Mouse (Mus musculus): ENCODE results near the gene Acad10. TPM values are rescaled to one million over a fixed set of nuclear protein-coding genes. Genes with fewer than 3 reads are reported as not detected.

The Acad10 gene
- total and polyA plus RNA-seq, 3 experiments = 9.8 to 25.4 (median 23.1) TPM

DNA sequence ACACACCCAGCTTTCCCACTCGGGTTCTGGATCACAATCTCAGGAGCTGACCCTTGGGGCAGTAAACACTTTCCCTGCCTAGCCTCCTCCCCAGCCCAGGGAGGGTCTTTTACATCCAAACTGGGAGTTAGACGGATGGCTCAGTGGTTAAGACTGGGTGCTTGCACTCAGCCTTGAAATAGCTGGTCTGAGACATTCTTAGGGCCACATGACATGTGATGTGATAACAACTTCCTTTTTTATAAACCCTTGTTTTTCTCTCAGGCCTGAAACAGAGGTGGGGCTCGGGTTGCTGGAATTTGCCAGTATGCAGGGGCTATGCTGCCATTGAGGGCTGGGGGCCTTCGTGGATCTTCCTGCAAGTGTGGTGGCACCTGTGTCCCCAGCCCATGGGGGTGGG, 63.0 kb downstream of the Acad10 start:
- DNase-seq = no peak

DNA sequence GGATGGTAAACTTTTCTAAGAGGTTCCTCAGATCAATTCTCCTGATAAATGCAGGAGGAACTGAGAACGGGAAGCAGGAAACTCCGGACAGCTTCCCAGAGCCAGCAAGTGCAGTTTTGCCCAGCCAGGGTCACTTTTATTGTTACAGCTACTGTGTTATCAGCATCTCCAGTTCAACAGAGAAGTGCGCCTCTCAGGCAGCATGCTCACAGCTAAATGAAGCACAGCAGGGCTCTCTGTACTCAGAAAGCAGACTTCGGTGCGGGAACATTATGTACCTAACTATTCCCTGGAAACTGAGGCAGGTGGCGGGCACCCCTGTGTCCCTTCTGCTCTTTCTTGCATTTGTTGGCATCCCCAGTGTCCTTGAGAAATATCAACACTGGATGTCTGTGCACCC, 64.1 kb downstream of the Acad10 start:
- no peak for DNase-seq

DNA sequence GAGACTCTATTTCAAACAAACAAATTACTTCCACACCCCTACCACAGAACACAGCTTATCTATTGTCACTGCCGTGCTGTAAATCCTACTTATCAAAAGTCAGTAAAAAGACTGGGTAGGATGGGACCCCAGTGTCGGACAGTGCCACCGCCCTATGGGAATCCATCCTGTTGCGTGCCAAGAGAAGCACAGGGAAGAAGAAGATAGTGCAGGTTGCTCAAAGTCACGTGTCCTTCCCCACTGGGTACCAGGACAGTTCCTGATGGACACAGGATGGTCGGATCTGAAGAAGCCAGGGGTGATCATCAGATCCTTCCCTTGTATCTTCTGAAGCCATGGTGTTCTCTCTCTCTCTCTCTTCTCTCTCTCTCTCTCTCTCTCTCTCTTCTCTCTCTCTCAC, 64.6 kb downstream of the Acad10 start:
- DNase-seq = no peak

DNA sequence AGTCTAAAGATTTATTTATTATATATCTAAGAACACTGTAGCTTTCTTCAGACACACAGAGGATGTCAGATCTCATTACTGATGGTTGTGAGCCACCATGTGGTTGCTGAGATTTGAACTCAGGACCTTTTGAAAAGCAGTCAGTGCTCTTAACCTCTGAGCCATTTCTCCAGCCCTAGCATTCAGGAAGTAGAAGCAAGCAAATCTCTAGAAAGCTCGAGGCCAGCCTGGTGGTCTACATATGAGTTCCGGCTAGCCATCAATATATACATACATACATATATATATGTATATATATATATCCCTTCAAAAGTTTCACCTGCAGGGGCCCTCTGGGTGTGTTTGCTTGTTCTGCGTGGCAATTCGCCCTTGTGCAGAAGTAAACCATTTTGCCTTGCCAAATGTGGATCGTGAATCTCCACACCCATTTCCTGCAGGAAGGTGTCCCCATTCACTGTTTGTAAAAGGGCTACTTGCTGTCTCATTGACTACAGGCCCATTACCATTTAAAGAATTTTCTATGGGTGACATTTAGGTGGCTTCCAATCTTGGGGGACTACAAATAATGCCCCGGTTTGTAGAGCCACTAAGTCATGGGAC, 65.5 kb downstream of the Acad10 start:
- DNase-seq = no peak

DNA sequence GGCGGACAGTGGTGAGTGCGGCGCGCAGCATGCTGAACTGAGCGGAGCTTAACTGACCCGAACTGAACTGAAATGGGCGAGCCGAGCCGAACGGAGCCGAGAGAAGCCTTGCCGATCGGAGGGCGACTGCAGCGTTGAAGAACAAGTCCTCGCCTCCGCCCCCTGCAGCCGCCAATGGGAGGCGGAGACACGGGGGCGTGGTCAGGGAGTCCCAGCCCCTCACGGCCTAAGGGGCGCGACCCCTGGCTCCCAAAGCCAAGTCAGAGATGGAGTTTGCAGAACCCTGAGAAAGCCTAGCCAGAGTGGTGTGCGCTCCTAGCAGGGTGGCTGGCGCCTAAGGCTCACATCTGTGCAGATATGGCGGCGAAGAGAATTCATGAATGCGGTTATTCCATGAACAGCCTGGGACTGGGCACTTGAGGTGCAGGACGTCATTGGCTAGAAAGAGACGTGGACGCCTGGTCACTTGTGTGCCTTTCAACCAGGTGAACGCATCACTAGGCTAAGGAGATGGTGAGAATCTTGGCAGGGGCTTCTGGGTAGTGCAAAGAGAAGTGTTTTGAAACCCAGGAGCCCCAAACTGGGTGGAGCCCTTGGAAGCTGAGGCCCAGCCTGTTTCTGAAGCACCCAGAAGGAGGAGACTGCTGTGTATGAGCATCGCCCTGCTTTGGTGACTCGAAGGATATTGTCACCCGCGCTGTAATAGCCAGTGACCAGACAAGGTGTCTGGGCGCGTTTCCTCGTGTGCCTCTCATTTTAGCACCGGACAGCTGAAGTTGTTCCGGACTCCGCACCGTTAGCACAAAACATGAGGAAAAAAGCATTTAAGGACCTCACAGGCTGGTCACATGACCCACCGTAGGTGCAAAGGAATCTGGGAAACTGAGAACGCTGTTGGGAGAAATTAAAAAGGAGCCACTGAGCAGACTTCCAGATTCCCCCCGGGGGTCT, 66.6 kb downstream of the Acad10 start, which contains the start of gene Aldh2:
Gene Aldh2 (minus strand): TSS at position 374 of the 951 bp plus-strand sequence.
- peak; percentile 94 for DNase-seq

DNA sequence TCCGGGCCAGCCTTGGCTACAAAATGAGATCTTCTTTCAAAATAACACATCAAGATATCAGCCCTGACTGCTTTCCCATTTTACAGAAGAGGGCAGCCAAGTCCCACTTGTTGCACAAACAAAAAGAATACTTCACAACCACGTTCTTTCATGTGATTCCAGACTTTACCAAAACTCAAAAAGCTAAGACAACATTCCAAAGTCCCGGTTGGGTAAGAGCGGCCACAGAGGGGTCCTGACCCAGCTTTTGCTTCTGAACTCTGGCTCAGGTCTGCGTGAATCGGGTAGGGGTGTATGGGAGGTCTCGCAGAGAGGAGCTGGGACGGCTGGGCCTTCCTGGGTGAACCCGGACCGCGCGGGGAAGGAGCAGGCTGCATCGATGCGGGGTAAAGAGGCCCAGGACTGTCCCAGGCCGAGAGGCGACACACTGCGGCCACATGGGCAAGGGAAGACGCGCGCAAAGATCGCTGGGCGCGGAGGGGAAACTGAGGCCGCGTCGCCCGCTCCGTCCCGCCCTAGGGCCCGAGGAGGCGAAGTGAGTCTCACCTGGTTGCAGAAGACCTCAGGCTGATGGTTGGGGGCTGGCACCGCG, 67.4 kb downstream of the Acad10 start:
- DNase-seq = no peak

DNA sequence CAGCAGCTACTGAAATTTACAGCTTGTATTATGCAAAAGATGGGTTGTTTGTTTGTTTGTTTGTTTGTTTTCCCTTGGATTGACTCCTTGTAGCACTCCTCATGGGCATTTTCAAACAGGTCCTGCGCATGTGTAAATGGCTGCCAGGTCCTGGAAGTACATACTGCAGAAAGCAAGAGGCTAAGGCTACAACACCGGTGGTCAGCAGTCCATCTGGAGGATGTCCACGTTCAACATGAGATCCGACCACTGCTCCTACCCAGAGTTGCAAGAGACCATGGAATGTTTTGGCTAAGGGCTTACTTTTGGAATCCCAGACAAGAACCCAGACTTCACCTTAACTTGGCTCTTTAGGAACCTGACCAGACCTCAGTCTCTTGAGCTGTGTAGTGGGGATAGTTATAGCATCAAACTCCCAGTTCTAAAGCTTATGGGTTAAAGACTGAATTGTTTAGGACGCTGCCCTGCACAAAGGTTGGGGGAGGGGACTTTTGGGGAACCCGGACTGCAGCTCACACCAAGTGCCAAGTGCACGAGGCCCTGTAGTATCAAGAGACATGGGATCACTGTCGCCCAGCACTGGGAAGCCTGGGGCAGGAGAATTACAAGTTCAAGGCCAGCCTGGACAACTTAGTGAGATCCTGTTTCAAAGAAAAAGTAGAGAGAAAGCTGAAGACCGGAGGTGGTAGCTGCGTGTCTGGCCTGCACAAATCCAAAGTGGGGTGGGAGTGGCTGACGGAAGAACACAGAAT, 68.1 kb downstream of the Acad10 start:
- DNase-seq = peak; percentile 67

DNA sequence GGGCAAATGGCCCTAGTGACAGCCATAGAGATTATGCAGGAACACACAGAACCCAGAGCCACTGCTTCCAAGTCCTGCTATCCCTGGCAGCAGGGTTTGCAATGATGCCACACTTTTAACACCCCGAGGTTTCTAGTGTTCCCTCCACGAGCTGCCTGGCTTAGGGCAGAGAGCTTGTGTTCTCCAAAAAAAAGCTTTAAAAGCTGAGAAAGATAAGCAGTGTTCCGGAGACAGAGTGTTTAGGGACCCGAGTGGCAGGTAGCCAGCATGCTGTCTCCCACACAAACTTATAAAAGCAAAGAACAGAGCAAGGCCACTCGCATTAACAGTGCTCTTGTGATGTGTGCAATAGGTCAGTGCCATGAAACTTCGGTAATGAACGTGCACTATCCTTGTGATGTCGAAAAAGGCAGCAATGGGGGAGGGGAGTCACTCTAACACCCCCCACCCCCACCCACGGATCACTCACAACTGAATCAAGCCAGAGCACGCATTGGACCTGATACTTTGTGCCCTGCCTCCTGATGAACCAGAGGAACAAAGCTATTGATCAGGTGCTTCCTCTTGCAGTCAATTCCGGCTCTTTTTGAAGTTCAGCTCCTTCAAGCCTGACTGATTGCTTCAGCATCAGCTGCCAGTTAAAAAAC, 68.8 kb downstream of the Acad10 start:
- peak; percentile 68 for DNase-seq

DNA sequence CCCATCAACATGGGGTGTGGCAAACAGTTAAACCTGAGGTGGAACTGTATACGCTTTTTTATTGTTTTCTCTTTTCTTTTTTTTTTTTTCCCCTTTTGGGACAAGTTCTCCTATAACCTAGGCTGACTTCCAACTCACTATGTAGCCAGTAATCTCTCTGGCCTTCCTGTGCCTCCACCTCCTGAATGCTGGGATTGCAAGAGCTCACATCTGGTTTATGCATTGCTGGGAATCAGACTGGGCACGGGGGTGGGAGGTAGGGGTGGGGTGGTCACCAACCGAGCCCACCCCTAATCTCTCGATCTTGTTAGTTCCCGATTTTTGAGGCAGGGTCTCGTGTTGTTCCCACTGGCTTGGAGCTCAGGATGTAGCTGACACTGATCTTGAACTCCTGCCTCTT, 70.4 kb downstream of the Acad10 start:
- no peak for DNase-seq

DNA sequence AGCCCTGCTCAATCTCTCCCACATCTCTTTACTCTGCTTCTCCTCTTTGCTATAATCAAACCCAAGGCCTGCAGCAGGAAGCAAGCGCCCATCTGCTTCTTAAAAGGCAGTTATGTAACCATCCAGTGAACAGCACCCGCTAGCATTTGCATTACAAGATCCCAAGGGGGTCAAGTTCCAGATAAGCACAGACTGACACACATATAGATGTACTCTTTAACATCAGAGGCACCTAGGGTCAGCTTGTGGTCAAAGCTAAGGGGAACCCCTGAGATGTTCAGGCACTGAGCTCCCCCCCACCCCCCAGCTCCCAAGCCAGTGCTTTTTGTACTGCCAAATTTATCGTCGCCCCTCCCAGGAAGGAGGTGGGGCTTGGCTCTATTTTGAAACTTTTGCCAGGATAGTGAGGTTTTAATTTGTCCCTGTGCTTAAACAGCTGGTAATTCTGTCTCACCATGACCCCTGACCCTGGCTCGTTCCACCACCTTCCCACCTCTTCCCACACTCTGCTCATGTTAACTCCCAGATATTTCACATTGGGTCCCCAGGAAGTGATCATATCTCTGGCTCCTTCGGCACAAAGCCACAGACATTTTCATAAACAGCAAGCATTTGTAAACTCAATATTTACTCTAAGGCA, 73.8 kb downstream of the Acad10 start:
- DNase-seq = peak; percentile 72

DNA sequence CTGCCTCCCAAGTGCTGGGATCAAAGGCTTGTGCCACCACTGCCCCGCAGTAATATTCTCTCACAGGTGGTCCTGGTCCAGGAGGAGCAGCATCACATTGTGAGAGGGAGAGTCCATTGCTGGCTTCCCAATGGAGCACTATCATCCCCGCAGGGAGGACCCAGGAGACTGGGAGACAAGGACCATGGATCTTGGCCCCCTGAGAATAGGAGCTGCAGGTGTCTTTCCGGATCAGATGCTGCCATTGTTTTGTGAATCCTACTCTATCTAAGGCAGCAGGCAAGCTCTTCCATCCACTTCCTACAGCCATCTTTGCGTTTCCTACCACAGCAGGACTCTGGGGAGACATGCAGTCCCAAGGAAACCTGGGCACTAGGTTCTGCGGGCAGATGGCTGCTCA, 74.6 kb downstream of the Acad10 start:
- DNase-seq = no peak

DNA sequence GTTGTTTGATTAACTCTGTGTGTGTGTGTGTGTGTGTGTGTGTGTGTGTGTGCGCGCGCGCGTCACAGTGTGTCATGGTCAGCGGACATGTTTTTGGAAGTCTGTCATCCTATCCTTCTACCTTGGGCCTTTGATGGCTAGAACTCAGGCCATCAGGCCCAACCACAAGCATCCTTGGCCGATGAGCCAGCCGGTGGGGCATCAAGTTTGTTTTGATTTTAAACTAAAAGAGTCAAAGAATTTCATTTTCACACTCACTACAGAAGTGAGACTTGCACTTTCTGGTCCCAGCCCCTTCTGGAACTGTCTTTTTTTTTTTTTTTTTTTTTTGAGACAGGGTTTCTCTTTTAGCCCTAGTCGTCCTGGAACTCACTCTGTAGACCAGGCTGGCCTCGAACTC, 75.3 kb downstream of the Acad10 start:
- DNase-seq = peak; percentile 34

DNA sequence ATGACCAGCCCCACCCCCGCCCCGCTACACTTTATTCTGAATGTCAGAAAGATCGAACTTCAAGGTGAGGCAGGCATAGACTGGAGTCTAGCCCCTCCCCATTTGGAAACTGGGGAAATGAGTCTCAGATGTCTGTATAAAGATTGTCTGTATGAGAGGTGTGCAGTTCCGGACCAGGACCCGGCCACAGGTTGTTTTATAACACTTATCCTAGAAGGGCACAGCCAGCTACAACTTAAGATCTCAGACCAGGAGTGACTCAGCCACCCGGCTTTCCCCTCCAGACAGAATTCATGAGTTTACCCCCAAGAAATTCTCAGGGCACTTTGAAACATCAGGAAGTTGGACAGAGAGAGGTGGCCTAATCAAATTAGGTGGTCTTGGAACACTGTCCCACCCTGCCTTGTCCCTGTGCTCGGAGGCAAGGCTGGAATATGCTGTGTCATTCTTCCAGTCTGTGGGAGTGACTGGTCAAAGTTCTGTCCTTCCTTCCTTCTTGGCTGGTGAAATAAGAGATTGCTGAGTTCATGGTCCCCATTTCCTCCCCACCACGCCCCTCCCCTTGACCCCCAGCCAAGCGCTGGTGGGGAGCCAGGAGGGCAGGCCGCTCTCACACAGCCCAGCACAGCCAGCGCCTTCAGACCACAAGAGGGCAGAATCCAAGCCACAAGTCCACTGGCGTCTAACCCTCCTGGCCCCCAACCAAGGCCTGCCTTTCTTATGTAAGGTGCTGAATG, 76.4 kb downstream of the Acad10 start:
- peak; percentile 98 for DNase-seq

DNA sequence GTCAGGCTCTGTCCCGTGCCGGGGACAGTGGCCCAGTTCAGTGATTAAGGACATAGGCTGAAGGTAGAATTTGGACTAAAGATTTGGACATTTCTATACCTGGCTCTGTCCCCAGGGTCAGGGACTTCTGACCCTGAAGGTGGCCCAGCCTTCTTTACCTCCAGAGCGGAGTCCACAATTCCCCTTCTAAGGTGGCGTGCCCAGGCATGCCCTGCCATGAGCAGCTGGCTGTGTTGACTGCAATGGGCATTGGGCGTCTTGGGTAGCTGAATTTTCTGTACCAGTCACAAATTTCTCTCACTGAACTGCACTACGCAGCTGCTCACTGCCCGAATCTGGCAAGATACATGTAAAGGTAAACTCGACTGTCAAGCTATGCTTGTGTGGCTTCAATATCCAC, 78.4 kb downstream of the Acad10 start:
- DNase-seq = no peak

DNA sequence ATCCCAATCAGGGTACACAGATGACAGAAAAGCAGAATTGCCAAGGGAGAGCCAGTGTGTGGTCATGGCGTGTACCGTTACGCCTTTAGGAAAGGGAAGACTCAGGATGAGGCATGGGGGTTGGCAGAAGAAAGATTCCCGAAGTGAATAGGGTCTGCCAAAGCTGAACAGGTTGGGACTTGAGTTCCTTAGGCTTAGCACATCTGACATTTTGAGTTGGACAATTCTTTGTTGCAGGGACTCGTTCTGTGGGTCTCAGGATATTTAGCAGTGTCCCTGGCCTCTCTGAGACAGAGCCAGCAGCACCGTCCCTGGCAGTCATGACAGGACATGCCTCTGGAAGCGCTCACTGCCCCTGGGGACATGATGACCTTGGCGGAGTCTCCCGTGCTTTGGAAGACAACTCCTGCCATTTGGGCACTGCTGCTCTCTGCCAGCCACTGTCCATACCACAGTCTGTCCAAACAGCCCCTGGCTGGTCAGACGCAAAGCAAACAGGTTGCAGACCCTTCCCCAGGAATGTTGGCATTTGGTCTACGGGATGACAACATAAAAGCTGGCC, 83.3 kb downstream of the Acad10 start:
- peak; percentile 90 for DNase-seq

DNA sequence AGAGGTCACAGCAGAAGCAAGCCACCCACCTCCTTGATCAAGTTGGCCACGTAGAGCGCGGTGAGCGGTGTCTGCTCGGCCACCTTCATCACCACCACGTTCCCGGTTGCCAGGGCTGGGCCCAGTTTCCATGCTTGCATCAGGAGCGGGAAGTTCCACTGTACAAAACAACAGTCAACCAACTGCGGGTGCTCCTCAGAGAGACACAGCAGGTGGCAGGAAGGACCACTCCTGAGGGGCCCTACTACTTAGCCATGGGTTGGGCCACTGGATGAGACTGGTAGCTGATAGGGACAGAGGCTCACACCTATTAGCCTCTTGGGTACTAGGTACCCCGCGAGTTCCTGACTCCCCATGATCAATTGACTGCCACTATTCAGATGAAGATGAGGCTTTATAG, 84.4 kb downstream of the Acad10 start:
- DNase-seq = no peak

DNA sequence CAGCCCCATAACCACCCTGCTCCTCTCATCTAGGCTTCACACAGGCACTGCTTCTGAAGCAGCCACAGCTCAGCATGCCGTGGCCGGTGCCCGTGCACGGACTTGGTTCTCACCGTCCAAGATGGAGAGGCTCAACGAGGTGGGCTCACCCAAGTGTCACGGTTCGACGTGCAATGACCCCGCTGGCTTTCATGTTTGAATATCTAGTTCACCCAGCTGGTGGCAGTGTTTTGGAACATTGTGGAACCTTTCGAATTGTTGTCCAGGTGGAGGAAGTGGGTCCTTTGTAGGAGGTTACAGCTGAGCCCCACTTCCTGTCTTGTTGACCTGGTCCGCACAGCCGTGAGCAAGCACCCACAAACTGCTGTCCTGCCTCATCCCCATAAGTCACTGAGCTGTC, 86.2 kb downstream of the Acad10 start:
- DNase-seq = no peak

Measured in adrenal gland, adult 2 months (tissue).